Comparison of ENCODE assay signal across 8 mouse cellular contexts in the genomic region with DNA sequence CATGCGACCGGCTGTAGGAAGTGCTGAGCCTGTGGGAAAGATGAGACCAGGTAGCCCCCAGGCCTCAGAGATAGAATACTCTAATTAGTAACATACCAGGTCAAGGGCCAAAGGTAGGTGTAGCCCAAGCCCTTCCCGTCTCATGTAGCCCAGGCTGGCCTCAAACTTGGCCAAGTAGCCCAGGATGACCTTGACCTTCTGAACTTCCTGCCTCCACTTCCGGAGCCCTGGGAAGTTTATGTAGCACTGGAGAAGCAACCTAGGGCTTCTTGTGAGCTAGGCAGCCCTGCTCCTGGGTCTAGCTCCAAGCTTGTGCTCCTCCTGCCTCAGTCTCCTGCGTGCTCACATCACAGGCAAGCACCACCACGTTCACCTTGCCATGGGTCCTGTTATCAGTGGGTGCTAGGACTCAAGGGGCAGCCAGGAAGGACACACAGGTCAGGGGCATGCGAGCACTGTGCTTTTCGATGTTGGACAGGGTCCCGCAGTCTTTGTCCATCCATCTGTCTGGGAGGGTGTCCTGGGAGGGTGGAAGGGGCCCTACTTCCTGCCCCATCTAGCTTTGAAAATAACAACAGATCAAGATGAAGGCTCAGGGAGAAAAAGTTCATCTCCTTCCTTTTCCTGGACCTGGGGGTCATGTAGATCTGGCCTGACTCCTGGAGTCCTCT. TPM values are rescaled to one million over a fixed set of nuclear protein-coding genes. Genes with fewer than 3 reads are reported as not detected.
DNase-seq lines count a peak whose midpoint lies in the region; ATAC-seq and TF ChIP-seq lines count a peak whose summit lies in the region.

No protein-coding gene starts in this region.

- no peak for TF ChIP-seq CTCF in MEL (IDR thresholded peaks at IDR 0.05 in 2 of 3, conservative IDR thresholded peaks at IDR 0.05 in 1 of 3; ENCODE audit: control insufficient read depth in 1 of 3, insufficient read depth in 1 of 3, low read depth in 2 of 3, low read length in 3 of 3, poor library complexity in 1 of 3, severe bottlenecking in 1 of 3)
- TF ChIP-seq CTCF in cerebellum, adult 2 months (IDR thresholded peaks at IDR 0.05; ENCODE audit: borderline replicate concordance, insufficient read depth, low read depth, low read length) = no peak

- H3K4me3 ChIP-seq in heart, embryonic 15.5 days = peak overlapping the region; percentile 69
- H3K4me3 ChIP-seq in MEL (ENCODE audit: control insufficient read depth in 1 of 2, insufficient read depth in 1 of 2, low read depth in 2 of 2, low read length in 2 of 2) (peak overlapping the region; percentile 70 to 73), macrophage (ENCODE audit: inconsistent target) (peak overlapping the region; percentile 88)
- peak overlapping the region; percentile 72 for H3K4me3 ChIP-seq in hindbrain, embryonic 10.5 days
- H3K4me3 ChIP-seq in cerebellum, adult 2 months (replicated peaks; ENCODE audit: insufficient read depth, low read depth, low read length) = no peak overlapping the region

- no peak for TF ChIP-seq RAD21 in MEL (IDR thresholded peaks at IDR 0.05; ENCODE audit: low read depth, low read length)

- peaks cover 30% of the 10 kb centered on the region for H3K36me3 ChIP-seq in heart, embryonic 15.5 days
- H3K36me3 ChIP-seq in MEL (ENCODE audit: control insufficient read depth in 1 of 2, insufficient read depth in 2 of 2, low read length in 2 of 2) (peaks cover 0 to 29% of the 10 kb centered on the region in 2 experiments), macrophage (ENCODE audit: inconsistent target) (peaks cover 43% of the 10 kb centered on the region)
- H3K36me3 ChIP-seq in hindbrain, embryonic 10.5 days = peaks cover 33% of the 10 kb centered on the region

- TF ChIP-seq POLR2A in MEL (IDR thresholded peaks at IDR 0.05; ENCODE audit: control insufficient read depth in 1 of 2, insufficient read depth in 1 of 2, low read depth in 1 of 2, low read length in 2 of 2, poor library complexity in 1 of 2) = no peak
- TF ChIP-seq POLR2A in cerebellum, adult 2 months (IDR thresholded peaks at IDR 0.05; ENCODE audit: borderline replicate concordance, insufficient read depth, low read length) = no peak

- H3K9me3 ChIP-seq in heart, embryonic 15.5 days (replicated peaks) = no peaks in the 10 kb centered on the region
- H3K9me3 ChIP-seq in MEL (replicated peaks; ENCODE audit: insufficient read depth, low read length) = no peaks in the 10 kb centered on the region
- peaks cover 13% of the 10 kb centered on the region; the same call in 1 of the 2 replicates for H3K9me3 ChIP-seq in hindbrain, embryonic 10.5 days

- peak overlapping the region; percentile 77; the same call in 1 of the 2 replicates for H3K27ac ChIP-seq in heart, embryonic 15.5 days
- H3K27ac ChIP-seq in MEL (ENCODE audit: control insufficient read depth, low read depth, low read length) (peak overlapping the region; percentile 99), macrophage (peak overlapping the region; percentile 93)
- H3K27ac ChIP-seq in hindbrain, embryonic 10.5 days = peak overlapping the region; percentile 94
- no peak overlapping the region for H3K27ac ChIP-seq in cerebellum, adult 2 months (ENCODE audit: insufficient read depth, low read length)

- peaks cover 33% of the 10 kb centered on the region for H3K79me2 ChIP-seq in MEL (ENCODE audit: control insufficient read depth, insufficient read depth, low read length, poor library complexity)
- H3K79me2 ChIP-seq in macrophage (ENCODE audit: inconsistent target) = peaks cover 35% of the 10 kb centered on the region

- peaks cover 17% of the 10 kb centered on the region for H3K4me1 ChIP-seq in heart, embryonic 15.5 days (replicated peaks)
- peaks cover 0 to 34% of the 10 kb centered on the region in 2 experiments; a peak in 3 of 4 replicates for H3K4me1 ChIP-seq in MEL (ENCODE audit: control insufficient read depth in 1 of 2, insufficient read depth in 2 of 2, low read length in 2 of 2)
- peaks cover 20% of the 10 kb centered on the region for H3K4me1 ChIP-seq in hindbrain, embryonic 10.5 days (replicated peaks)
- no peaks in the 10 kb centered on the region for H3K4me1 ChIP-seq in cerebellum, adult 2 months (ENCODE audit: control insufficient read depth, insufficient read depth, low read length)

- no peak for ATAC-seq in heart, embryonic 15.5 days (replicated peaks; ENCODE audit: insufficient number of reproducible peaks, insufficient read depth, low FRiP score, low read depth)

- peak overlapping the region; percentile 88 for H3K4me2 ChIP-seq in heart, embryonic 15.5 days

- no peak for DNase-seq in heart, postnatal 14 days
- DNase-seq in MEL (ENCODE audit: low read depth, low spot score) = no peak
- no peak for DNase-seq in hindbrain, embryonic 10.5 days (ENCODE audit: low spot score)
- no peak for DNase-seq in urinary bladder, postnatal 10 days (ENCODE audit: low spot score)
- no peak for DNase-seq in cerebellum, adult 2 months
- DNase-seq in gastrocnemius, adult 18-20 months (ENCODE audit: low spot score) = no peak

- H3K9ac ChIP-seq in heart, embryonic 15.5 days = peak overlapping the region; percentile 74; the same call in 1 of the 2 replicates
- peak overlapping the region; percentile 87 for H3K9ac ChIP-seq in MEL (ENCODE audit: control insufficient read depth, low read depth, low read length, poor library complexity, severe bottlenecking)

- H3K27me3 ChIP-seq in heart, embryonic 15.5 days = no peaks in the 10 kb centered on the region
- no peaks in the 10 kb centered on the region for H3K27me3 ChIP-seq in MEL (ENCODE audit: control insufficient read depth in 1 of 2, insufficient read depth in 2 of 2, low read length in 2 of 2)
- no peaks in the 10 kb centered on the region for H3K27me3 ChIP-seq in hindbrain, embryonic 10.5 days (ENCODE audit: insufficient read depth, poor library complexity, severe bottlenecking)
- no peaks in the 10 kb centered on the region for H3K27me3 ChIP-seq in cerebellum, adult 2 months (ENCODE audit: control insufficient read depth, insufficient read depth, low read length)

- no peak for TF ChIP-seq EP300 in MEL (IDR thresholded peaks at IDR 0.05; ENCODE audit: low read depth in 1 of 2, low read length in 2 of 2)

- WGBS in heart, embryonic 15.5 days = 74% methylated on average over 9 of the region's 9 CpGs
- 81% methylated on average over 9 of the region's 9 CpGs for WGBS in hindbrain, embryonic 10.5 days
- 65% methylated on average over 9 of the region's 9 CpGs for WGBS in macrophage (ENCODE audit: missing documents)
- 89% methylated on average over 9 of the region's 9 CpGs for WGBS in cerebellum, adult 2 months

- intact Hi-C loops in heart, postnatal 14 days (cut with DNase I) = no loop called here

TF ChIP-seq in MEL, 35 proteins besides CTCF, POLR2A, EP300 and RAD21 (continues in another document):
- TF ChIP-seq UBTF (IDR thresholded peaks at IDR 0.05; ENCODE audit: borderline replicate concordance, insufficient read depth, low read depth, low read length) (no peak), SMC3 (IDR thresholded peaks at IDR 0.05; ENCODE audit: low read depth, low read length) (no peak), MAFK (IDR thresholded peaks at IDR 0.05; ENCODE audit: borderline replicate concordance, low read depth, low read length) (no peak), E2F4 (IDR thresholded peaks at IDR 0.05; ENCODE audit: borderline replicate concordance, low read depth, low read length) (no peak), ETS1 (IDR thresholded peaks at IDR 0.05; ENCODE audit: low read depth, low read length) (no peak)

RNA-seq across cellular contexts. Expression of a gene that starts 1.0 kb away (rescaled TPM):
- 6.5 and 9.4 TPM in 2 replicates for polyA plus RNA-seq in heart, embryonic 15.5 days (2015; fragmentation: Nextera tagmentation; extraction: Ambion mirVana)
- total RNA-seq in heart, postnatal 14 days (2021) = 10 to 100 TPM; 19.4 to 20.4 TPM
- total RNA-seq in MEL (2012; rRNA removed) = 19.7 and 21.8 TPM in 2 replicates
- polyA plus RNA-seq in MEL (2012; ENCODE audit: insufficient read depth in 1 of 2, insufficient read length in 2 of 2, low read depth in 1 of 2, low replicate concordance in 2 of 2, missing spikeins in 1 of 2) = 10 to 100 TPM; 22.8 to 75.8 TPM
- 5.2 and 5.4 TPM in 2 replicates for polyA plus RNA-seq in hindbrain, embryonic 10.5 days (2016; fragmentation: Nextera tagmentation; extraction: Ambion mirVana)
- 100 to 1,000 TPM in 8 of 26 experiments, 10 to 100 TPM in 18; 32.4 to 158 (median 81.4) TPM for total RNA-seq in macrophage (2018; cell fraction: chromatin; rRNA removed)
- total RNA-seq in macrophage (2018; cell fraction: cytosol; rRNA removed) = 10 to 100 TPM; 14.6 to 29.0 (median 20.0) TPM
- 100 to 1,000 TPM in 3 of 26 experiments, 10 to 100 TPM in 23; 38.7 to 128 (median 70.5) TPM for total RNA-seq in macrophage (2018; cell fraction: nucleus; rRNA removed)
- polyA plus RNA-seq in macrophage (2018) = 12.2 to 19.7 TPM (median 16.6 TPM) in 3 replicates
- 1.9 TPM in 2 replicates for polyA plus RNA-seq in cerebellum, adult 2 months (2012; rRNA removed)
- total RNA-seq in gastrocnemius, adult 18-20 months (2021) = 1 to 10 TPM; 7.4 to 8.0 TPM

RNA-seq across cellular contexts. Expression of a gene that starts 34.1 kb away (rescaled TPM):
- polyA plus RNA-seq in heart, embryonic 15.5 days (2015; fragmentation: Nextera tagmentation; extraction: Ambion mirVana) = not detected in 2 replicates
- not detected for total RNA-seq in heart, postnatal 14 days (2021)
- not detected in 2 replicates for total RNA-seq in MEL (2012; rRNA removed)
- not detected for polyA plus RNA-seq in MEL (2012; ENCODE audit: insufficient read depth in 1 of 2, insufficient read length in 2 of 2, low read depth in 1 of 2, low replicate concordance in 2 of 2, missing spikeins in 1 of 2)
- not detected in 2 replicates for polyA plus RNA-seq in hindbrain, embryonic 10.5 days (2016; fragmentation: Nextera tagmentation; extraction: Ambion mirVana)
- total RNA-seq in macrophage (2018; cell fraction: chromatin; rRNA removed) = not detected
- not detected for total RNA-seq in macrophage (2018; cell fraction: cytosol; rRNA removed)
- total RNA-seq in macrophage (2018; cell fraction: nucleus; rRNA removed) = not detected
- polyA plus RNA-seq in macrophage (2018) = not detected in 3 replicates
- polyA plus RNA-seq in cerebellum, adult 2 months (2012; rRNA removed) = not detected in 2 replicates
- total RNA-seq in gastrocnemius, adult 18-20 months (2021) = not detected

RNA-seq across cellular contexts. Expression of a gene that starts 43.0 kb away (rescaled TPM):
- 1.3 and 1.4 TPM in 2 replicates for polyA plus RNA-seq in heart, embryonic 15.5 days (2015; fragmentation: Nextera tagmentation; extraction: Ambion mirVana)
- total RNA-seq in heart, postnatal 14 days (2021) = 10 to 100 TPM; 12.5 TPM
- 0.04 and 0.13 TPM in 2 replicates for total RNA-seq in MEL (2012; rRNA removed)
- polyA plus RNA-seq in MEL (2012; ENCODE audit: insufficient read depth in 1 of 2, insufficient read length in 2 of 2, low read depth in 1 of 2, low replicate concordance in 2 of 2, missing spikeins in 1 of 2) (under 1 TPM in 1 of 2 experiments, not detected in 1; 0.11 TPM), macrophage (2018) (0.69 to 5.1 TPM (median 0.75 TPM) in 3 replicates)
- polyA plus RNA-seq in hindbrain, embryonic 10.5 days (2016; fragmentation: Nextera tagmentation; extraction: Ambion mirVana) = not detected in 2 replicates
- 100 to 1,000 TPM in 3 of 26 experiments, 10 to 100 TPM in 9, 1 to 10 TPM in 8, under 1 TPM in 5, not detected in 1; 0.42 to 145 (median 9.2) TPM for total RNA-seq in macrophage (2018; cell fraction: chromatin; rRNA removed)
- total RNA-seq in macrophage (2018; cell fraction: cytosol; rRNA removed) = 100 to 1,000 TPM in 1 of 26 experiments, 10 to 100 TPM in 6, 1 to 10 TPM in 8, under 1 TPM in 11; 0.29 to 121 (median 1.2) TPM
- total RNA-seq in macrophage (2018; cell fraction: nucleus; rRNA removed) = 100 to 1,000 TPM in 3 of 26 experiments, 10 to 100 TPM in 12, 1 to 10 TPM in 8, under 1 TPM in 3; 0.55 to 161 (median 14.6) TPM
- polyA plus RNA-seq in cerebellum, adult 2 months (2012; rRNA removed) = 0.38 and 0.48 TPM in 2 replicates
- 1 to 10 TPM; 4.9 to 5.5 TPM for total RNA-seq in gastrocnemius, adult 18-20 months (2021)
